Mouse (Mus musculus) lung, postnatal 36 days (tissue): ENCODE measurements around the gene Sccpdh.
"Not testable (repeated sequence)": the region's sequence is repeated elsewhere in the genome, so short reads cannot be mapped to it uniquely, and the experiment has no call there.

Experiments used
- DNase-seq: peaks from one replicate; pipeline ENCODE4 v3.0.0; 2022; ENCODE audit warnings: mixed read lengths

Sccpdh gene

GRCm38 (mm10) chr1:179668013-179668805 is at the start of gene Sccpdh:
Gene Sccpdh (plus strand): TSS chr1:179668210.
- DNase-seq: peak; percentile 90

- no peak for DNase-seq
Measured at GRCm38 (mm10) chr1:179622665-179623064, 45.3 kb upstream of the Sccpdh start.

GRCm38 (mm10) chr1:179623657-179624056 is 44.4 kb upstream of the Sccpdh start:
- DNase-seq: peak; percentile 57

GRCm38 (mm10) chr1:179624354-179624753 is 43.7 kb upstream of the Sccpdh start:
- DNase-seq: peak; percentile 77

GRCm38 (mm10) chr1:179627855-179628254 is 40.2 kb upstream of the Sccpdh start:
- DNase-seq: no peak

GRCm38 (mm10) chr1:179628438-179629106 is 39.4 kb upstream of the Sccpdh start:
- DNase-seq: no peak

- no peak for DNase-seq
Measured at GRCm38 (mm10) chr1:179629276-179629675, 38.7 kb upstream of the Sccpdh start.

GRCm38 (mm10) chr1:179632746-179633413 is 35.1 kb upstream of the Sccpdh start:
- no peak for DNase-seq

GRCm38 (mm10) chr1:179633414-179633752 is 34.6 kb upstream of the Sccpdh start:
- DNase-seq: peak; percentile 66

- no peak for DNase-seq
Measured at GRCm38 (mm10) chr1:179634159-179634558, 33.9 kb upstream of the Sccpdh start.

GRCm38 (mm10) chr1:179642726-179643125 is 25.3 kb upstream of the Sccpdh start:
- no peak for DNase-seq

- DNase-seq: no peak
Measured at GRCm38 (mm10) chr1:179644151-179644550, 23.9 kb upstream of the Sccpdh start.

GRCm38 (mm10) chr1:179645101-179645979 is 22.7 kb upstream of the Sccpdh start:
- DNase-seq: peak; percentile 88

- DNase-seq: no peak
Measured at GRCm38 (mm10) chr1:179645980-179646268, 22.1 kb upstream of the Sccpdh start.

- not testable (repeated sequence) for DNase-seq
Measured at GRCm38 (mm10) chr1:179648678-179649077, 19.3 kb upstream of the Sccpdh start.

- no peak for DNase-seq
Measured at GRCm38 (mm10) chr1:179649324-179649723, 18.7 kb upstream of the Sccpdh start.

- DNase-seq: peak; percentile 20
Measured at GRCm38 (mm10) chr1:179650284-179650683, 17.7 kb upstream of the Sccpdh start.

- no peak for DNase-seq
Measured at GRCm38 (mm10) chr1:179651224-179651623, 16.8 kb upstream of the Sccpdh start.

GRCm38 (mm10) chr1:179663065-179663464 is 4.9 kb upstream of the Sccpdh start:
- DNase-seq: no peak

GRCm38 (mm10) chr1:179664309-179664930 is 3.6 kb upstream of the Sccpdh start:
- no peak for DNase-seq

GRCm38 (mm10) chr1:179666971-179667370 is 1.0 kb upstream of the Sccpdh start:
- DNase-seq: no peak

- no peak for DNase-seq
Measured at GRCm38 (mm10) chr1:179667450-179667849, 560 bp upstream of the Sccpdh start.
